Mouse (Mus musculus): ENCODE measurements around the gene Myh3.
A peak's percentile ranks its signal among the peaks of the same experiment; 100 is the strongest.

Gene Myh3

GRCm38 (mm10) chr11:67143863-67144498, 65.9 kb downstream of the Myh3 start:
- DNase-seq (ENCODE audit: low read depth, low spot score) = no peak

- DNase-seq (ENCODE audit: low read depth, low spot score) = peak; percentile 21
Observed at GRCm38 (mm10) chr11:67144559-67145265, 66.6 kb downstream of the Myh3 start.

GRCm38 (mm10) chr11:67145482-67146408, 67.6 kb downstream of the Myh3 start:
- no peak for DNase-seq (ENCODE audit: low read depth, low spot score)

- no peak for DNase-seq (ENCODE audit: low read depth, low spot score)
Observed at GRCm38 (mm10) chr11:67146409-67147282, 68.5 kb downstream of the Myh3 start.

- no peak for DNase-seq (ENCODE audit: low read depth, low spot score)
Observed at GRCm38 (mm10) chr11:67147283-67147921, 69.3 kb downstream of the Myh3 start.

GRCm38 (mm10) chr11:67148286-67149012, 70.3 kb downstream of the Myh3 start:
- no peak for DNase-seq (ENCODE audit: low read depth, low spot score)

GRCm38 (mm10) chr11:67150237-67150636, 72.1 kb downstream of the Myh3 start:
- DNase-seq (ENCODE audit: low read depth, low spot score) = no peak

GRCm38 (mm10) chr11:67151159-67151558, 73.1 kb downstream of the Myh3 start:
- DNase-seq (ENCODE audit: low read depth, low spot score) = no peak
